Mouse (Mus musculus): Measurements from ENCODE around the gene Fermt2.

- TF ChIP-seq CTCF (IDR thresholded peaks at IDR 0.05; ENCODE audit: borderline replicate concordance, control insufficient read depth, extremely low read depth, insufficient read depth, low read length, poor library complexity) (no peak), POLR2A (IDR thresholded peaks at IDR 0.05; ENCODE audit: control insufficient read depth, extremely low read depth, insufficient read depth, low read length, poor library complexity) (no peak)
Observed at GRCm38 (mm10) chr14:45548118-45548517, 18.2 kb upstream of the Fermt2 start.

Measured in thymus, adult 2 months (tissue).